Mouse (Mus musculus): ENCODE measurements around the gene Nub1. TPM values are rescaled to one million over a fixed set of nuclear protein-coding genes. Genes with fewer than 3 reads are reported as not detected.
A peak's percentile ranks its signal among the peaks of the same experiment; 100 is the strongest.

Nub1 gene
- total and polyA plus RNA-seq, 2 experiments from 2014 or later = 33.8 to 42.5 TPM

DNA sequence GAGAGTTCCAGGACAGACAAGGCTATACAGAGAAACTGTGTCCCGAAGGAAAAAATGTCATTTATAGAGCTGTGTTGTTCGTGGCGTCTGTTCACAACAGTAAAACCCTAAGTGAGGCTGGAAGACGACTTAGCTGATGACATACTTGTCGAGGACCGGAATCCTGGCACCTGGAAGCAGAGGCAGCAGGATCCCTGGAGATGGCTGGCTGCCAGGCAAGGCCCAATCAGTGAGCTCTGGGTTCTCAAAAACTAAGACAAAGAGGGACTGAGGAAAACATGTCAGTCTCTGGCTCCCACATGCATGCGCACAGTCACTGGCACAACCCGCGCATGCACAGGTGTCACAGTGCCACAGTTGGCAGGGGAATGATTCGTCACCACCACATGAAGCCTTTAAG is 52.3 kb downstream of the Nub1 start:
- no peak for TF ChIP-seq CTCF (IDR thresholded peaks at IDR 0.05; ENCODE audit: low read depth)
- no peak overlapping the region for H3K4me2 ChIP-seq (ENCODE audit: low read depth, low read length)
- ATAC-seq (no peak), DNase-seq (ENCODE audit: low spot score) (no peak)
- no peaks in the 10 kb centered on the region for H3K36me3 ChIP-seq (ENCODE audit: insufficient read depth, low read length)
- no peaks in the 10 kb centered on the region for H3K9me3 ChIP-seq (ENCODE audit: low read length)
- no peaks in the 10 kb centered on the region for H3K27me3 ChIP-seq (ENCODE audit: insufficient read depth, low read length)
- H3K4me3 ChIP-seq (ENCODE audit: low read length) = no peak overlapping the region
- no peak overlapping the region for H3K9ac ChIP-seq (replicated peaks; ENCODE audit: low read length)
- H3K27ac ChIP-seq = no peak overlapping the region
- WGBS = 81% methylated on average over 10 of the region's 10 CpGs
- H3K4me1 ChIP-seq (ENCODE audit: insufficient read depth, low read length) = no peaks in the 10 kb centered on the region

DNA sequence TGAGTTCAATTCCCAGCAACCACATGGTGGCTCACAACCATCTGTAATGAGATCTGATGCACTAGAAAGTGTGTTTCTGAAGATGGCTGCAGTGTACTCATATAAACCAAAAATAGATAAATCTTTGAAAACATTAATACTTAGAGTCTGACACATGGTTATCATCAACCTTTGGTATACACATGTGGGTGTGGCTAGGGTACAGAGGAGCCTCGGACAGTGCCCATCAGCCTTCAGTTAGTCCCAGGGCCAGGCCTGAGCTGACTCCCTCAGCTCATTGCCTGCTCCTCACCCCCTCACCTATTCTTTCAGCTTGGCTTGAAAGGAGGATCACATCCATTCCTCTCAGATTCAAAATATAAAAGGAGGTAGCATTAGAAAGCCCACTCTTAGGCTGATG is 53.2 kb downstream of the Nub1 start:
- no peak overlapping the region for H3K27ac ChIP-seq
- H3K27me3 ChIP-seq (ENCODE audit: insufficient read depth, low read length) = no peaks in the 10 kb centered on the region
- WGBS = 88% methylated on average over 1 of the region's 1 CpGs
- H3K9me3 ChIP-seq (ENCODE audit: low read length) = no peaks in the 10 kb centered on the region
- H3K4me1 ChIP-seq (ENCODE audit: insufficient read depth, low read length) = no peaks in the 10 kb centered on the region
- H3K36me3 ChIP-seq (ENCODE audit: insufficient read depth, low read length) = no peaks in the 10 kb centered on the region
- ATAC-seq = no peak
- H3K4me3 ChIP-seq (ENCODE audit: low read length) = no peak overlapping the region
- no peak for DNase-seq (ENCODE audit: low spot score)
- H3K4me2 ChIP-seq (ENCODE audit: low read depth, low read length) = no peak overlapping the region
- no peak for TF ChIP-seq CTCF (IDR thresholded peaks at IDR 0.05; ENCODE audit: low read depth)
- no peak overlapping the region for H3K9ac ChIP-seq (replicated peaks; ENCODE audit: low read length)

DNA sequence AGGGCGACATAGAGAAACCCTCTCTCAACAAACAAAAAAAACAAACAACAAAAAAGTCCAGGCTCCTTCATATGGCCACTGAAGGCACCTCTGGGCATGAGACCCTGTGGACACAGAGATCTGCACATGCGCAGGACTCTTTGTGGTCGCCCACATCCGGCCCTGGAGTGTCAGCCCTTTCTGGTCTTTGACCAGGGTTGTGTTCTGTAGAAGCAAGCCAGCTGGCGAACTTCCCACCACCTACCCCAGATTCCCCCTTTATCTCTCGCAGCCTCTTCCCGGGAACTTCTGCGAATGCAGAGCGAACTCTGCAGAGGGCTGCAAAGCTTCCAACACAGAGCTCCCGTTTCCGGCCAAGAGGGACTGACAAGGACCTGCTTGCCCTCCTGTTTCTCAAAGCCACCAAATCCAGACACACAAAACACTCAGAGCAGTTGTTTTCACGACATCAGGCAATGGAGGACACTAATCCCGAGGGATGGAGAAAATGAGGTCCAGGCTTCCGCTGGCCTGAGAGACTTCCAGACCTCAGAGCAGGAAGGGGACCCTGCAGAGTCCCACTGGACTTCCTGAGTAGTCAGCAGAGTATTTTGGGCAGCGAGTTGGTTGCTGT is 53.9 kb downstream of the Nub1 start:
- peak; percentile 55 for DNase-seq (ENCODE audit: low spot score)
- Histone ChIP-seq H3K27ac (peak overlapping the region; percentile 49; the same call in 1 of the 2 replicates), H3K4me2 (ENCODE audit: low read depth, low read length) (no peak overlapping the region), H3K27me3 (ENCODE audit: insufficient read depth, low read length) (no peaks in the 10 kb centered on the region), H3K9ac (replicated peaks; ENCODE audit: low read length) (no peak overlapping the region), H3K9me3 (ENCODE audit: low read length) (no peaks in the 10 kb centered on the region), H3K4me3 (ENCODE audit: low read length) (no peak overlapping the region), H3K36me3 (ENCODE audit: insufficient read depth, low read length) (no peaks in the 10 kb centered on the region), H3K4me1 (ENCODE audit: insufficient read depth, low read length) (no peaks in the 10 kb centered on the region)
- TF ChIP-seq CTCF (IDR thresholded peaks at IDR 0.05; ENCODE audit: low read depth) = no peak
- ATAC-seq = peak; percentile 71; the same call in 1 of the 2 replicates
- 41% methylated on average over 15 of the region's 15 CpGs for WGBS

DNA sequence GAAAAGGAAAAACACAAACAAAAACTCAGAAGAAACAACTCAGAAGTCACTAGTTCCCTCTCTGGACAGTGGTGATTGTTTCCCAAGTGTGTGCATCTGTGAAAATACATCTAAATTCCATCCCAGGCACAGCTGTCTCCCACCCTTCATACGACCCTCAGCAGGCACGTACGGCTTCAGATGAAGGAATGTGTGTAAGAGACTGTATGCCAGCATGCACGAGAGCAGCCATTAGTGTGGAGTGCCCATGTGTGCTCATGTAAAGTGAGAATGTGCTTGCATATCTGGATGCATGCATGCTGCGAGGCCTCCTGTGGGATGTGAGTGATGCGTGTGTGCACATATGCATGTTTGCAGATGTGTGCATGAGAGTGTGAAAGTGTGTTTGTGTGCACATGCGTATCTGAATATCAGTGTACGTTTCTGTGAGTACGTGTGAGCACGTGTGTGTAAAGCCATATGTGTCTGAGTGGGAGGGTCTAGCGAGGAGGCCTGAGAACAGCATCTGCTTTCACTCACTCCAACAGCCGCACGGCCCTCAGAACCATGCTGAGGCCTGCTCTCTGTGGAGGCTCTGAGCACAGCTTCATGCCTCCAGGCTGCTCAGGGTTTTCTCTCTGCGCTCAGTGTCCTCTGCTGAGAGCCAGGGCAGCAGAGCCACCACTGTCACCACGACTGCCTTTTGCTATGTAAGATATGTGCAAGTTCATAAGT is 56.0 kb downstream of the Nub1 start:
- no peak for TF ChIP-seq CTCF (IDR thresholded peaks at IDR 0.05; ENCODE audit: low read depth)
- H3K4me2 ChIP-seq (ENCODE audit: low read depth, low read length) = no peak overlapping the region
- WGBS = 66% methylated on average over 15 of the region's 15 CpGs
- no peaks in the 10 kb centered on the region for H3K4me1 ChIP-seq (ENCODE audit: insufficient read depth, low read length)
- DNase-seq (ENCODE audit: low spot score) = no peak
- no peak for ATAC-seq
- H3K9me3 ChIP-seq (ENCODE audit: low read length) = no peaks in the 10 kb centered on the region
- no peak overlapping the region for H3K9ac ChIP-seq (replicated peaks; ENCODE audit: low read length)
- no peak overlapping the region for H3K27ac ChIP-seq
- no peaks in the 10 kb centered on the region for H3K27me3 ChIP-seq (ENCODE audit: insufficient read depth, low read length)
- no peak overlapping the region for H3K4me3 ChIP-seq (ENCODE audit: low read length)
- H3K36me3 ChIP-seq (ENCODE audit: insufficient read depth, low read length) = no peaks in the 10 kb centered on the region

DNA sequence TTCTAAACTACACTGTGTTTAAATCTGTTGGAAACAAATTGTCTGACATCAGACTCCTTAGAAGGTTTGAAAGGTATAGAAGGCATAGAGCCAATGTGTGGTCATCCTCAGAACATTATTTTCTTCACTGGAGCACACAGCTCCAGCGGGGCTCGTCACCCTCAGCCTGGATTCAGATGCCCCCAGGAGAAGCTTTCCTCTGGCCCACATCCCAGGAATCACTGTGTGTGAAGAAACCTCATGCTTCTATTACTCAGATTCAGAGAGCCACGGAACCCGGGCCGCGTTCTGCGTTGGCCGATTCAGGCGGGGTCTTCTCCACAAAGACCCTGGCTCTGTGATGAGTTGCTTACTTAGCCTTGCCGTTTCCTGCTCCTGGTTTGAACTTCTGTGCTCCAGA is 58.6 kb downstream of the Nub1 start:
- DNase-seq (ENCODE audit: low spot score) = no peak
- Histone ChIP-seq H3K4me3 (ENCODE audit: low read length) (no peak overlapping the region), H3K4me1 (ENCODE audit: insufficient read depth, low read length) (no peaks in the 10 kb centered on the region), H3K27me3 (ENCODE audit: insufficient read depth, low read length) (no peaks in the 10 kb centered on the region), H3K9ac (replicated peaks; ENCODE audit: low read length) (no peak overlapping the region), H3K27ac (no peak overlapping the region), H3K36me3 (ENCODE audit: insufficient read depth, low read length) (no peaks in the 10 kb centered on the region), H3K4me2 (ENCODE audit: low read depth, low read length) (no peak overlapping the region), H3K9me3 (ENCODE audit: low read length) (no peaks in the 10 kb centered on the region)
- no peak for TF ChIP-seq CTCF (IDR thresholded peaks at IDR 0.05; ENCODE audit: low read depth)
- WGBS = 78% methylated on average over 10 of the region's 10 CpGs
- no peak for ATAC-seq

DNA sequence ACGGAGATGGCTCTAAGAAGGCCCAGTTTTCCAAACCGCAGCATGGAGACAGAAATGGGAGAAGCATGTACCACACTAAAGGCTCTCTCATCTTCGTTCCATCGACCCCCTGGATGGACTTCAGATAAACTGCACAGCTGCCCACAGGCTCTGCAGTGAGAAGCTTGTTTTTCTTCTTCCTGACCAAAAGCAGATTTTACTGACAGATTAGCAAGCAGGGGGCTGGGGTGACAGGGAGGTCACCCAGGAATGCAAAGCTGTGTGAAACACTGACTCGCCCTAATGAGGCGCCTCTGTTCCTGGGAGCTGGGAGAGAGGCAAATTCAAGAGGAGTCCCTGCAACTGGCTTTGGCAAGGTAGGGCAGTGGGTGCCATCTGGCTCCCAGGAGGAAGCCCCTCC is 62.2 kb downstream of the Nub1 start:
- no peak overlapping the region for H3K9ac ChIP-seq (replicated peaks; ENCODE audit: low read length)
- H3K4me2 ChIP-seq (ENCODE audit: low read depth, low read length) = no peak overlapping the region
- no peak for TF ChIP-seq CTCF (IDR thresholded peaks at IDR 0.05; ENCODE audit: low read depth)
- H3K9me3 ChIP-seq (ENCODE audit: low read length) = no peaks in the 10 kb centered on the region
- H3K27ac ChIP-seq = no peak overlapping the region
- WGBS = 24% methylated on average over 6 of the region's 6 CpGs
- H3K4me3 ChIP-seq (ENCODE audit: low read length) = no peak overlapping the region
- no peak for DNase-seq (ENCODE audit: low spot score)
- no peak for ATAC-seq
- H3K36me3 ChIP-seq (ENCODE audit: insufficient read depth, low read length) = no peaks in the 10 kb centered on the region
- H3K27me3 ChIP-seq (ENCODE audit: insufficient read depth, low read length) = no peaks in the 10 kb centered on the region
- peaks cover 15% of the 10 kb centered on the region for H3K4me1 ChIP-seq (ENCODE audit: insufficient read depth, low read length)

DNA sequence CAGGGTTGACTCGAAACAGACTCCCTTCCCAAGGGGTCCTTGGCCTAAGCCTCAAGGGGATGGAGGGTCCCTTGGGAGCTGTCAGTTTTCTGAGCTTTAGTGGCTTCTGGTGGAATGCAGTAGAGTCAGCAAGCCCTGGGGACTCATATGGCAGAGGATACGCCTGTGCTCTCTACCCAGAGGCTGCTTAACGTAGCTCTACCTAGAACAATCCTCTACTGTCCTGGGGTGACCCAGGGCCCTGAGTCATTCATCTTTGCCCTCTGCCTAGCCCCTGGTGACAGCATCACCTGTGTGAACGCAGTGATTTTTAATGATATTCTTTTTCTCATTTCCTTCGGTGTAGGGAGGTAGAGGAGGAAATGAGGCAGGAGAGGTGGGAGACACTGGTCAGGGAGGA is 64.4 kb downstream of the Nub1 start:
- peak overlapping the region; percentile 88 for H3K27ac ChIP-seq
- peak overlapping the region; percentile 51 for H3K4me3 ChIP-seq (ENCODE audit: low read length)
- H3K36me3 ChIP-seq (ENCODE audit: insufficient read depth, low read length) = no peaks in the 10 kb centered on the region
- 58% methylated on average over 5 of the region's 5 CpGs for WGBS
- H3K4me2 ChIP-seq (ENCODE audit: low read depth, low read length) = peak overlapping the region; percentile 90
- no peak for DNase-seq (ENCODE audit: low spot score)
- peaks cover 15% of the 10 kb centered on the region for H3K4me1 ChIP-seq (ENCODE audit: insufficient read depth, low read length)
- peak; percentile 9; the same call in 1 of the 2 replicates for ATAC-seq
- TF ChIP-seq CTCF (IDR thresholded peaks at IDR 0.05; ENCODE audit: low read depth) = no peak
- no peaks in the 10 kb centered on the region for H3K9me3 ChIP-seq (ENCODE audit: low read length)
- H3K27me3 ChIP-seq (ENCODE audit: insufficient read depth, low read length) = no peaks in the 10 kb centered on the region
- peak overlapping the region; percentile 75 for H3K9ac ChIP-seq (replicated peaks; ENCODE audit: low read length)
